Mouse (Mus musculus): Measurements from ENCODE around the gene Sh3kbp1. TPM values are rescaled to one million over a fixed set of nuclear protein-coding genes. Genes with fewer than 3 reads are reported as not detected.

Gene Sh3kbp1
- total and polyA plus RNA-seq, 3 experiments, result 18.6 to 37.7 TPM; not detected in 1

DNA sequence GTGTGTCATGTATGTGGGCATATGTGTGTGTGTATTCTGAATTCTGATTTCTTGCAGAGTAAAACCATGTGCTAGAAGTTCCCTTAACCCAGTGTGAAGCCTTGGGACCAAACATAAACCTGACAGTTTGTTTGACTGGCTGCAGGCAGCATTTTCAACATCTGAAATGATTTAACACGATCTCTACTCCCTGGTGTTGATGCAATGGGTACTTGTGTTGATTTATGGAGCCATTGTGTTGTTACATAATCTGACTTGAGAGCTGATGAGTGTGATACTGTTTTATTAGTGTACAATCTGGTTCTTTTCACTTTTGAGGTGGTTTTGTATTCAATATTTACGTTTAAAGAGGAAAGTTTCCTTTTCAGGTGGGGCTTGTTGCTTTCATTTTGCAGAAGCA lies 204.1 kb downstream of the Sh3kbp1 start:
- H3K4me3 ChIP-seq (ENCODE audit: control insufficient read depth in 1 of 2, insufficient read depth in 1 of 2, low read depth in 2 of 2, low read length in 2 of 2), result no peak overlapping the region
- H3K4me1 ChIP-seq (ENCODE audit: control insufficient read depth in 1 of 2, insufficient read depth in 2 of 2, low read length in 2 of 2), result peaks cover 2 to 6% of the 10 kb centered on the region in 2 experiments; a peak in 2 of 4 replicates
- DNase-seq (ENCODE audit: low read depth, low spot score), result no peak
- TF ChIP-seq MAX (IDR thresholded peaks at IDR 0.05; ENCODE audit: low read length), result no peak
- TF ChIP-seq TAL1 (IDR thresholded peaks at IDR 0.05; ENCODE audit: low read length), result no peak
- no peak for TF ChIP-seq POLR2AphosphoS5 (IDR thresholded peaks at IDR 0.05; ENCODE audit: borderline replicate concordance, low read depth, low read length)
- no peak for TF ChIP-seq CHD1 (IDR thresholded peaks at IDR 0.05; ENCODE audit: low read depth, low read length)
- TF ChIP-seq E2F4 (IDR thresholded peaks at IDR 0.05; ENCODE audit: borderline replicate concordance, low read depth, low read length), result no peak
- TF ChIP-seq POLR2AphosphoS2 (IDR thresholded peaks at IDR 0.05; ENCODE audit: low read length), result no peak
- TF ChIP-seq EP300 (IDR thresholded peaks at IDR 0.05; ENCODE audit: low read depth in 1 of 2, low read length in 2 of 2), result no peak
- TF ChIP-seq NELFE (IDR thresholded peaks at IDR 0.05; ENCODE audit: low read depth, low read length), result no peak
- TF ChIP-seq POLR2A (IDR thresholded peaks at IDR 0.05; ENCODE audit: control insufficient read depth in 1 of 2, insufficient read depth in 1 of 2, low read depth in 1 of 2, low read length in 2 of 2, poor library complexity in 1 of 2), result no peak
- TF ChIP-seq USF2 (IDR thresholded peaks at IDR 0.05; ENCODE audit: borderline replicate concordance in 1 of 2, insufficient read depth in 1 of 2, low read depth in 1 of 2, low read length in 2 of 2), result no peak
- H3K27me3 ChIP-seq (ENCODE audit: control insufficient read depth in 1 of 2, insufficient read depth in 2 of 2, low read length in 2 of 2), result no peaks in the 10 kb centered on the region
- no peak overlapping the region for H3K9ac ChIP-seq (ENCODE audit: control insufficient read depth, low read depth, low read length, poor library complexity, severe bottlenecking)
- H3K27ac ChIP-seq (ENCODE audit: control insufficient read depth, low read depth, low read length), result no peak overlapping the region
- H3K79me2 ChIP-seq (ENCODE audit: control insufficient read depth, insufficient read depth, low read length, poor library complexity), result no peaks in the 10 kb centered on the region
- H3K36me3 ChIP-seq (ENCODE audit: control insufficient read depth in 1 of 2, insufficient read depth in 2 of 2, low read length in 2 of 2), result peaks cover 0 to 7% of the 10 kb centered on the region in 2 experiments; a peak in 2 of 4 replicates
- H3K9me3 ChIP-seq (replicated peaks; ENCODE audit: insufficient read depth, low read length), result no peaks in the 10 kb centered on the region

DNA sequence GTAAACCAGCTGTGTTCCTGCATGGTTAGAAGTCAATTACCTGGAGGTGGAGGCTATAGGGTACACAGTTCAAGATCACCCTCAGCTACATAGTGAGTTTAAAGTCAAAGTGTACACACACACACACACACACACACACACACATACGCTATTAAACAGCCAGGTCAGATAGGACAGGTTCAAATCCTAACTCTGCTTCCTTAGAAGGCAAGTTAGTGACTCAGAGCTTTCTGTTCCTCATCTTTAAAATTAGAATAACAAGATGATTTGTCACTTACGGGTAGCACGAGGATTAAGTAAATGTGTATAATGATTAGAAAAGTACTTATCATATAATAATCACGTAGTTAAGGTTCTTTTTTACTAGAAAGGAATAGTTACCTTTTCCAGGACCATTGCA lies 208.2 kb downstream of the Sh3kbp1 start:
- no peaks in the 10 kb centered on the region for H3K9me3 ChIP-seq (replicated peaks; ENCODE audit: insufficient read depth, low read length)
- no peaks in the 10 kb centered on the region for H3K79me2 ChIP-seq (ENCODE audit: control insufficient read depth, insufficient read depth, low read length, poor library complexity)
- peaks cover 12 to 16% of the 10 kb centered on the region in 2 experiments for H3K4me1 ChIP-seq (ENCODE audit: control insufficient read depth in 1 of 2, insufficient read depth in 2 of 2, low read length in 2 of 2)
- peak; percentile 28 for DNase-seq (ENCODE audit: low read depth, low spot score)
- no peak overlapping the region for H3K27ac ChIP-seq (ENCODE audit: control insufficient read depth, low read depth, low read length)
- no peak overlapping the region for H3K9ac ChIP-seq (ENCODE audit: control insufficient read depth, low read depth, low read length, poor library complexity, severe bottlenecking)
- H3K4me3 ChIP-seq (ENCODE audit: control insufficient read depth in 1 of 2, insufficient read depth in 1 of 2, low read depth in 2 of 2, low read length in 2 of 2), result no peak overlapping the region
- H3K27me3 ChIP-seq (ENCODE audit: control insufficient read depth in 1 of 2, insufficient read depth in 2 of 2, low read length in 2 of 2), result no peaks in the 10 kb centered on the region
- TF ChIP-seq ELF1 (IDR thresholded peaks at IDR 0.05; ENCODE audit: low read depth, low read length), result no peak
- TF ChIP-seq POLR2AphosphoS2 (IDR thresholded peaks at IDR 0.05; ENCODE audit: low read length), result no peak
- TF ChIP-seq CHD1 (IDR thresholded peaks at IDR 0.05; ENCODE audit: low read depth, low read length), result no peak
- H3K36me3 ChIP-seq (ENCODE audit: control insufficient read depth in 1 of 2, insufficient read depth in 2 of 2, low read length in 2 of 2), result peaks cover 0 to 22% of the 10 kb centered on the region in 2 experiments; a peak in 2 of 4 replicates

DNA sequence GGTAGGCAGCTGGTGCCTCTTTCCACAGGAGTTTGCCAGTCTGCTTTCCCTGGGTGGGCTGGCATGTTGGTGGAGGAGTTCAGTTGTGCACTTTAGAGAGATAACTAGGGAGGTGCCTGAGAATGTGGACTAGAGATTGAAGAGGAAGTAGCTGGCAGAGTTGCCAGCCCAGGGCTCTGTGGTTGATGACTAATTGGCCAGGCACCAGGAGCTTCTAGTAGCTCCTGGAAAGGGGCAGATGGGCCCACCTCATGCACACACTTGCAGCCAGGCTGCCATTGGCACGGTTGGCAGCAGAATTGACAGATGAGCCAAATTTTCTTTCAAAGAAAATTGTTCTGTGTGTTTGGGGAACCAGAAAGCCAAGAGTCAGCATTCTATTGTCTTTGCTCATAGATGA lies 210.3 kb downstream of the Sh3kbp1 start:
- no peak overlapping the region for H3K4me3 ChIP-seq (ENCODE audit: control insufficient read depth in 1 of 2, insufficient read depth in 1 of 2, low read depth in 2 of 2, low read length in 2 of 2)
- H3K4me1 ChIP-seq (ENCODE audit: control insufficient read depth in 1 of 2, insufficient read depth in 2 of 2, low read length in 2 of 2), result peaks cover 12 to 16% of the 10 kb centered on the region in 2 experiments
- peak; percentile 87 for DNase-seq (ENCODE audit: low read depth, low spot score)
- no peak overlapping the region for H3K9ac ChIP-seq (ENCODE audit: control insufficient read depth, low read depth, low read length, poor library complexity, severe bottlenecking)
- no peaks in the 10 kb centered on the region for H3K79me2 ChIP-seq (ENCODE audit: control insufficient read depth, insufficient read depth, low read length, poor library complexity)
- H3K36me3 ChIP-seq (ENCODE audit: control insufficient read depth in 1 of 2, insufficient read depth in 2 of 2, low read length in 2 of 2), result peaks cover 0 to 26% of the 10 kb centered on the region in 2 experiments; a peak in 2 of 4 replicates
- H3K27ac ChIP-seq (ENCODE audit: control insufficient read depth, low read depth, low read length), result peak overlapping the region; percentile 24; the same call in 1 of the 2 replicates
- H3K9me3 ChIP-seq (replicated peaks; ENCODE audit: insufficient read depth, low read length), result no peaks in the 10 kb centered on the region
- H3K27me3 ChIP-seq (ENCODE audit: control insufficient read depth in 1 of 2, insufficient read depth in 2 of 2, low read length in 2 of 2), result no peaks in the 10 kb centered on the region
- TF ChIP-seq HCFC1 (IDR thresholded peaks at IDR 0.05; ENCODE audit: low read depth, low read length), result no peak
- TF ChIP-seq MYC (IDR thresholded peaks at IDR 0.05; ENCODE audit: low read depth, low read length), result 0 out of 2 replicates have a peak, but pooled peaks have one; percentile 31
- no peak for TF ChIP-seq KAT2A (conservative IDR thresholded peaks at IDR 0.05; ENCODE audit: low read depth, low read length)
- no peak for TF ChIP-seq USF1 (IDR thresholded peaks at IDR 0.05; ENCODE audit: low read depth, low read length)
- TF ChIP-seq ZNF384 (IDR thresholded peaks at IDR 0.05; ENCODE audit: low read depth, low read length), result no peak
- TF ChIP-seq E2F4 (IDR thresholded peaks at IDR 0.05; ENCODE audit: borderline replicate concordance, low read depth, low read length), result no peak
- peak; percentile 66 for TF ChIP-seq GATA1 (IDR thresholded peaks at IDR 0.05; ENCODE audit: low read depth, low read length)
- peak; percentile 77 for TF ChIP-seq ETS1 (IDR thresholded peaks at IDR 0.05; ENCODE audit: low read depth, low read length)
- TF ChIP-seq TAL1 (IDR thresholded peaks at IDR 0.05; ENCODE audit: low read length), result peak; percentile 11; the same call in 1 of the 2 replicates
- no peak for TF ChIP-seq MXI1 (IDR thresholded peaks at IDR 0.05; ENCODE audit: low read depth, low read length)
- TF ChIP-seq MAX (IDR thresholded peaks at IDR 0.05; ENCODE audit: low read length), result 0 out of 2 replicates have a peak, but pooled peaks have one; percentile 21
- TF ChIP-seq BHLHE40 (IDR thresholded peaks at IDR 0.05; ENCODE audit: borderline replicate concordance, low read depth, low read length), result no peak
- 0 out of 2 replicates have a peak, but pooled peaks have one; percentile 38 for TF ChIP-seq MYB (IDR thresholded peaks at IDR 0.05; ENCODE audit: low read depth, low read length)
- no peak for TF ChIP-seq POLR2AphosphoS2 (IDR thresholded peaks at IDR 0.05; ENCODE audit: low read length)
- no peak for TF ChIP-seq ZC3H11A (IDR thresholded peaks at IDR 0.05; ENCODE audit: low read depth, low read length)
- TF ChIP-seq TCF12 (IDR thresholded peaks at IDR 0.05; ENCODE audit: low read depth, low read length), result peak; percentile 70
- no peak for TF ChIP-seq MAFK (IDR thresholded peaks at IDR 0.05; ENCODE audit: borderline replicate concordance, low read depth, low read length)
- TF ChIP-seq TBP (IDR thresholded peaks at IDR 0.05; ENCODE audit: low read depth, low read length), result 0 out of 2 replicates have a peak, but pooled peaks have one; percentile 10
